Mouse (Mus musculus): ENCODE results near the gene Car9.
"Not testable (repeated sequence)": the region's sequence is repeated elsewhere in the genome, so short reads cannot be mapped to it uniquely, and the experiment has no call there.

Gene Car9

GRCm38 (mm10) chr4:43506536-43507185 is at the start of gene Car9:
TSS of gene Car9 (plus strand) at chr4:43506966.
- no peak for DNase-seq

- DNase-seq, result no peak
Measured at GRCm38 (mm10) chr4:43457124-43457523, 49.6 kb upstream of the Car9 start.

GRCm38 (mm10) chr4:43463102-43463501 is 43.7 kb upstream of the Car9 start:
- no peak for DNase-seq

GRCm38 (mm10) chr4:43465935-43466334 is 40.8 kb upstream of the Car9 start:
- DNase-seq, result no peak

- DNase-seq, result no peak
Measured at GRCm38 (mm10) chr4:43466872-43467271, 39.9 kb upstream of the Car9 start.

GRCm38 (mm10) chr4:43470301-43470700 is 36.5 kb upstream of the Car9 start:
- DNase-seq, result no peak

GRCm38 (mm10) chr4:43473636-43474035 is 33.1 kb upstream of the Car9 start:
- DNase-seq, result no peak

- no peak for DNase-seq
Measured at GRCm38 (mm10) chr4:43476604-43477003, 30.2 kb upstream of the Car9 start.

- peak; percentile 75 for DNase-seq
Measured at GRCm38 (mm10) chr4:43477857-43478533, 28.8 kb upstream of the Car9 start.

GRCm38 (mm10) chr4:43478534-43478858 is 28.3 kb upstream of the Car9 start:
- no peak for DNase-seq

GRCm38 (mm10) chr4:43478906-43479832 is 27.6 kb upstream of the Car9 start:
- peak; percentile 79 for DNase-seq

- DNase-seq, result no peak
Measured at GRCm38 (mm10) chr4:43480985-43481384, 25.8 kb upstream of the Car9 start.

- DNase-seq, result no peak
Measured at GRCm38 (mm10) chr4:43481894-43482456, 24.8 kb upstream of the Car9 start.

- DNase-seq, result no peak
Measured at GRCm38 (mm10) chr4:43482591-43482990, 24.2 kb upstream of the Car9 start.

GRCm38 (mm10) chr4:43483535-43484091 is 23.2 kb upstream of the Car9 start, which contains the start of gene Sit1:
TSS of gene Sit1 (minus strand) at chr4:43483734.
- no peak for DNase-seq

GRCm38 (mm10) chr4:43485666-43486065 is 21.1 kb upstream of the Car9 start:
- DNase-seq, result not testable (repeated sequence)

GRCm38 (mm10) chr4:43489611-43490010 is 17.2 kb upstream of the Car9 start:
- no peak for DNase-seq

GRCm38 (mm10) chr4:43490801-43491200 is 16.0 kb upstream of the Car9 start:
- no peak for DNase-seq

- DNase-seq, result no peak
Measured at GRCm38 (mm10) chr4:43492101-43492820, 14.5 kb upstream of the Car9 start.

- DNase-seq, result peak; percentile 85
Measured at GRCm38 (mm10) chr4:43492821-43493185, 14.0 kb upstream of the Car9 start, which contains the start of gene Ccdc107. TSS of gene Ccdc107 (plus strand) at chr4:43492900.

- DNase-seq, result peak; percentile 98
Measured at GRCm38 (mm10) chr4:43493186-43493845, 13.4 kb upstream of the Car9 start.

GRCm38 (mm10) chr4:43493846-43494240 is 12.9 kb upstream of the Car9 start:
- DNase-seq, result no peak

Measured in right cerebral cortex, postnatal 4 days (tissue).